Mouse (Mus musculus) thymus, adult 2 months (tissue): ENCODE measurements at regions not wholly inside any gene's neighbourhood (a gene's known extent, or its start where the extent isn't known, plus 50 kb on each side); places are given as distances from the start of the nearest gene placed in this dataset.

Source experiments
- CTCF ChIP-seq: fragments of 200-500 bp; IDR thresholded peaks from 2 replicates; pipeline ENCODE4 v1.5.1; 2012; ENCODE audit warnings: mild to moderate bottlenecking, control low read depth, low read length, moderate library complexity, borderline replicate concordance; ENCODE audit not compliant: control insufficient read depth, poor library complexity, insufficient read depth; ENCODE audit errors: extremely low read depth
- POLR2A ChIP-seq: fragments of 200-500 bp; IDR thresholded peaks from 2 replicates; pipeline ENCODE4 v1.6.1; 2012; ENCODE audit warnings: mild to moderate bottlenecking, low read length, control low read depth, moderate library complexity; ENCODE audit not compliant: control insufficient read depth, poor library complexity, insufficient read depth; ENCODE audit errors: extremely low read depth

DNA sequence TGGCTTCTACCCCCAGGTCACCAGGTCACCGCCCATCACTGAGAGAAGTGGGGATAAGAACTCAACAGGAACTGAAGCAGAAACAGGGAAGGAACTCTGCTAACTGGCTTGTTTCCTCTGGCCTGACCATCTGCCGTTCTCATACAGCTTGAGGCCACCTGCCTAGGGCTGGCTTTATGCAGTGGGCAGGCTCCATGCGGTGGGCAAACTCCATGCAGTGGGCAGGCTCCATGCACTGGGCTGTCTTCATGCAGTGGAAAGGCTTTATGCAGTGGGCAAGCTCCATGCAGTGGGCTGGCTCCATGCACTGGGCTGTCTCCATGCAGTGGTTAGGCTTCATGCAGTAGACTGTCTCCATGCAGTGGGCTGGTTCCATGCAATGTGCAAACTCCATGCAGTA is 438.8 kb downstream of the Cdh26 start:
- no peak for TF ChIP-seq CTCF
- no peak for TF ChIP-seq POLR2A
